Mouse (Mus musculus) splenic B cell, adult 2 months (primary cell): ENCODE measurements around the gene 1700123O20Rik.

Source experiments
- DNase-seq: peaks from one replicate; pipeline ENCODE4 v3.0.0-alpha.2; 2011; ENCODE audit warnings: low read depth, low spot score
- H3K27me3 ChIP-seq: 2 replicates; pipeline ENCODE4 v1.6.1; 2012; ENCODE audit warnings: mild to moderate bottlenecking, low read length, moderate library complexity, mixed read lengths; ENCODE audit not compliant: control insufficient read depth, poor library complexity, insufficient read depth, severe bottlenecking
- H3K36me3 ChIP-seq: 2 replicates; pipeline ENCODE4 v1.6.1; 2012; ENCODE audit warnings: mild to moderate bottlenecking, low read length, moderate library complexity, mixed read lengths; ENCODE audit not compliant: control insufficient read depth, poor library complexity, insufficient read depth, severe bottlenecking

Gene 1700123O20Rik

GRCm38 (mm10) chr14:54727565-54727964, 41.5 kb downstream of the 1700123O20Rik start:
- H3K27me3 ChIP-seq = no peaks in the 10 kb centered on the region
- no peaks in the 10 kb centered on the region for H3K36me3 ChIP-seq
- DNase-seq = no peak

- DNase-seq = no peak
- no peaks in the 10 kb centered on the region for H3K27me3 ChIP-seq
- no peaks in the 10 kb centered on the region for H3K36me3 ChIP-seq
These were observed 43.0 kb downstream of the 1700123O20Rik start for GRCm38 (mm10) chr14:54728823-54729653.

- no peaks in the 10 kb centered on the region for H3K27me3 ChIP-seq
- DNase-seq = no peak
- H3K36me3 ChIP-seq = no peaks in the 10 kb centered on the region
These were observed 44.3 kb downstream of the 1700123O20Rik start for GRCm38 (mm10) chr14:54730305-54730704.

DNA sequence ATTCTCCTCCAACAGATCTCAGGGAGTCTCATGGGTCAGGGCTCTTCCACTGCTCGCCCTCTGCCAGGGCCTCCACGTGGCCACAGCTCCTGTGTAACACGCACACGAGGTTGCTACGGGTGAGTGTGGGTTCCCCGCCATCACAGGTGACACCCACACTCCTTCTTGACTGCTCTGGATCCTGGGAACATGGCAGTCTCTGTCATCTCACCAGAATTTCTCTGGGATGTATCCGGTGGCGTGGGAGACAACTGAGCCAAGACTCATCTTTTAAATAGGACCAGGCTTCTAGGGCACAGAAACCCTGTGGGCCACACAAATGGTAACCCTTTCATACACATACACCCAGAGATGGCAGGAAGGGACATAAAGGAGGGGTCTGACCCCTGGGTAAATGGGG, 46.2 kb downstream of the 1700123O20Rik start:
- DNase-seq = no peak
- Histone ChIP-seq H3K36me3 (no peaks in the 10 kb centered on the region), H3K27me3 (no peaks in the 10 kb centered on the region; the same call in 1 of the 2 replicates)

- no peaks in the 10 kb centered on the region; the same call in 1 of the 2 replicates for H3K27me3 ChIP-seq
- no peak for DNase-seq
- H3K36me3 ChIP-seq = no peaks in the 10 kb centered on the region
These were observed 48.0 kb downstream of the 1700123O20Rik start for GRCm38 (mm10) chr14:54734004-54734403.

DNA sequence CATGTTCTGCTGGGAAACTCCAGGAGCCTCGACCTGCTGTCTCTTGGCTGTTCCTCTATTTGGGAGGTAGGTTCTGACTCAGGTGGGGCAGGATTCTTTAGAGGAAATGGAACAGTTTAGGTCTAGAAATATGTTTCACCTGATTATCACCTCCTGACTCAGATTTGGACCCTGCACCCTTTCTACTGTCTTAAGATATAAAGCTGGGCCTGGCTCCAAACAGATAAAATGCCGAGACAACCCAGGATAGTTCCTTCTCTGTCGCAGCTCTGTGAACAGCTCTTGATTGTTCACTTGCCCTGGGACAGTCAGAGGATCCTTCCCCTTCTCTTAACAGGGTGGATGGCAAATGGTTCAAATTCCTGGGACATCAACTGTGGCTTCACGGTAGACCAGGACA, 49.2 kb downstream of the 1700123O20Rik start:
- H3K27me3 ChIP-seq = no peaks in the 10 kb centered on the region; the same call in 1 of the 2 replicates
- H3K36me3 ChIP-seq = no peaks in the 10 kb centered on the region
- DNase-seq = no peak

GRCm38 (mm10) chr14:54736555-54737552, 50.8 kb downstream of the 1700123O20Rik start:
- H3K36me3 ChIP-seq = no peaks in the 10 kb centered on the region
- no peaks in the 10 kb centered on the region; the same call in 1 of the 2 replicates for H3K27me3 ChIP-seq
- no peak for DNase-seq

DNA sequence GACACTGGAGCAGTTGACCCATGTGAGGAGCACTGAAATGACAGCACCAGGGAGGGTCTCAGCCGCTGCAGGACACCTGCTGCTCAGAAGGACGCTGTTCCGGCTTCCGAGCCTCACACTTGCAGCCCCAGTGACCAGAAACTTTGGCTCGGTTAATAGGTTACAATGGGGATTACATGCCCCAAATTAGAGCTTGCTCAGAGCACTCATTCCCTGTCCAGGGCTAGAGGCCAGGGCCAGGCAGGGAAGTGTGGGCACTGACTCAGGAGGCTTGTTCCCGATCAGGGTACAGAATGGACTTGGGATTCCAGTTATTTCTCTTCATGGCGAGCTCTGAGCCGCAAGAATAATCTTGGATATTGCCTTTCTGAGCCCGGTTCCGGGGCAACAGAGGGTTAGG, 51.6 kb downstream of the 1700123O20Rik start:
- H3K27me3 ChIP-seq = no peaks in the 10 kb centered on the region; the same call in 1 of the 2 replicates
- no peaks in the 10 kb centered on the region for H3K36me3 ChIP-seq
- DNase-seq = no peak
